Mouse (Mus musculus): ENCODE data around the gene Rasgrp4.

- no peak for TF ChIP-seq CTCF (conservative IDR thresholded peaks at IDR 0.05 in 1 of 2, IDR thresholded peaks at IDR 0.05 in 1 of 2; ENCODE audit: low read depth in 2 of 2, low read length in 2 of 2)
- TF ChIP-seq MAFK (IDR thresholded peaks at IDR 0.05; ENCODE audit: insufficient replicate concordance, low read length): no peak
- TF ChIP-seq MAX (IDR thresholded peaks at IDR 0.05; ENCODE audit: low read length): no peak
- no peak for TF ChIP-seq USF2 (conservative IDR thresholded peaks at IDR 0.05; ENCODE audit: low read depth, low read length)
- no peak for TF ChIP-seq EP300 (IDR thresholded peaks at IDR 0.05; ENCODE audit: low read length)
- no peak for TF ChIP-seq POLR2A (IDR thresholded peaks at IDR 0.05; ENCODE audit: low read depth, low read length)
- no peak for TF ChIP-seq UBTF (IDR thresholded peaks at IDR 0.05; ENCODE audit: low read depth, low read length)
- no peak for TF ChIP-seq E2F4 (IDR thresholded peaks at IDR 0.05; ENCODE audit: insufficient replicate concordance, low read depth, low read length)
- TF ChIP-seq TBP (conservative IDR thresholded peaks at IDR 0.05; ENCODE audit: low read depth, low read length): no peak
- no peak for TF ChIP-seq MYC (IDR thresholded peaks at IDR 0.05; ENCODE audit: low read depth, low read length)
- TF ChIP-seq ETS1 (conservative IDR thresholded peaks at IDR 0.05; ENCODE audit: low read depth, low read length): no peak
- no peak for TF ChIP-seq ZNF384 (IDR thresholded peaks at IDR 0.05; ENCODE audit: low read depth, low read length)
Measured at GRCm38 (mm10) chr7:29148771-29149170, 14.1 kb downstream of the Rasgrp4 start.
